Mouse (Mus musculus) cerebellum, adult 2 months (tissue): ENCODE results near the gene Psmb7.

ENCODE experiments used
- CTCF ChIP-seq: fragments of 200-500 bp; IDR thresholded peaks from 2 replicates; pipeline ENCODE4 v1.5.1; 2011; ENCODE audit warnings: low read depth, mild to moderate bottlenecking, control low read depth, low read length, moderate library complexity, borderline replicate concordance; ENCODE audit not compliant: insufficient read depth
- POLR2A ChIP-seq: fragments of 200-500 bp; IDR thresholded peaks from 2 replicates; pipeline ENCODE4 v1.6.1; 2011; ENCODE audit warnings: low read length, control low read depth, borderline replicate concordance; ENCODE audit not compliant: insufficient read depth

GRCm38 (mm10) chr2:38641761-38642160, 2.1 kb downstream of the Psmb7 start:
- TF ChIP-seq POLR2A (no peak), CTCF (no peak)
